8 mouse cellular contexts compared by ENCODE assay signal in genomic region chr7:27337175-27337853, GRCm38 (mm10). TPM values are rescaled to one million over a fixed set of nuclear protein-coding genes. Genes with fewer than 3 reads are reported as not detected.
DNase-seq lines count a peak whose midpoint lies in the region; ATAC-seq and TF ChIP-seq lines count a peak whose summit lies in the region.

TSS of gene Ltbp4 (minus strand) at chr7:27337692.

- WGBS in spleen, adult 2 months: 4% methylated on average over 36 of the region's 36 CpGs
- WGBS in heart, embryonic 11.5 days (ENCODE audit: insufficient replicate concordance): 2% methylated on average over 35 of the region's 36 CpGs
- under 1% methylated on average over 36 of the region's 36 CpGs for WGBS in kidney, embryonic 15.5 days
- WGBS in liver, embryonic 15.5 days (ENCODE audit: insufficient replicate concordance): 2% methylated on average over 36 of the region's 36 CpGs
- WGBS in small intestine, adult 2 months: 2% methylated on average over 36 of the region's 36 CpGs

- no peak within 1 kb of the TSS for H3K4me3 ChIP-seq in spleen, adult 2 months (ENCODE audit: extremely low read depth, insufficient read depth, insufficient read length)
- H3K4me3 ChIP-seq in heart, embryonic 11.5 days (ENCODE audit: low read depth, low read length): peak within 1 kb of the TSS; percentile 47
- H3K4me3 ChIP-seq in kidney, embryonic 15.5 days (replicated peaks): peak within 1 kb of the TSS; percentile 41
- peak within 1 kb of the TSS; percentile 14; the same call in 1 of the 2 replicates for H3K4me3 ChIP-seq in liver, embryonic 15.5 days (replicated peaks)
- peak within 1 kb of the TSS; percentile 30 for H3K4me3 ChIP-seq in small intestine, adult 2 months (ENCODE audit: low read depth, low read length)

- no peak for DNase-seq in spleen, adult 2 months (ENCODE audit: low read depth in 1 of 2, low spot score in 2 of 2)
- no peak for DNase-seq in spleen, postnatal 14 days (ENCODE audit: low spot score in 2 of 2)
- peak; percentile 80 for DNase-seq in embryo, embryonic 9.5 days (ENCODE audit: extremely low spot score)
- DNase-seq in frontal cortex, postnatal 25 days (ENCODE audit: low spot score in 2 of 2): no peak

- peaks cover 13% of the 10 kb centered on the region for H3K4me1 ChIP-seq in spleen, adult 2 months (ENCODE audit: control insufficient read depth, insufficient read depth, insufficient read length)
- H3K4me1 ChIP-seq in heart, embryonic 11.5 days (ENCODE audit: control insufficient read depth, insufficient read depth, low read length): peaks cover 15% of the 10 kb centered on the region
- H3K4me1 ChIP-seq in kidney, embryonic 15.5 days: peaks cover 52% of the 10 kb centered on the region
- peaks cover 18% of the 10 kb centered on the region for H3K4me1 ChIP-seq in liver, embryonic 15.5 days (replicated peaks)
- H3K4me1 ChIP-seq in small intestine, adult 2 months (ENCODE audit: control insufficient read depth, insufficient read depth, insufficient read length, low read length): peaks cover 3% of the 10 kb centered on the region; the same call in 1 of the 2 replicates

- no peak for TF ChIP-seq CTCF in spleen, adult 2 months (IDR thresholded peaks at IDR 0.05; ENCODE audit: extremely low read depth, insufficient read depth, insufficient read length, insufficient replicate concordance)
- no peak for TF ChIP-seq CTCF in small intestine, adult 2 months (IDR thresholded peaks at IDR 0.05; ENCODE audit: extremely low read depth, insufficient read length, insufficient replicate concordance, low read depth, low read length)

- peak within 1 kb of the TSS; percentile 80 for H3K4me2 ChIP-seq in heart, embryonic 11.5 days
- H3K4me2 ChIP-seq in kidney, embryonic 15.5 days: peak within 1 kb of the TSS; percentile 86
- H3K4me2 ChIP-seq in liver, embryonic 15.5 days: peak within 1 kb of the TSS; percentile 50

- no peaks in the 10 kb centered on the region for H3K9me3 ChIP-seq in heart, embryonic 11.5 days (replicated peaks; ENCODE audit: control insufficient read depth, low read length)
- H3K9me3 ChIP-seq in kidney, embryonic 15.5 days (replicated peaks): no peaks in the 10 kb centered on the region
- H3K9me3 ChIP-seq in liver, embryonic 15.5 days (replicated peaks): no peaks in the 10 kb centered on the region

- no peak within 1 kb of the TSS for H3K27ac ChIP-seq in spleen, adult 2 months (ENCODE audit: insufficient read depth, low read length)
- no peak within 1 kb of the TSS for H3K27ac ChIP-seq in heart, embryonic 11.5 days (ENCODE audit: low read depth, low read length)
- peak within 1 kb of the TSS; percentile 1; the same call in 1 of the 2 replicates for H3K27ac ChIP-seq in kidney, embryonic 15.5 days
- H3K27ac ChIP-seq in liver, embryonic 15.5 days (replicated peaks): no peak within 1 kb of the TSS
- H3K27ac ChIP-seq in small intestine, adult 2 months (ENCODE audit: insufficient read depth, low read depth, low read length): no peak within 1 kb of the TSS

- peak within 1 kb of the TSS; percentile 59 for H3K9ac ChIP-seq in heart, embryonic 11.5 days (ENCODE audit: low read depth, low read length)
- H3K9ac ChIP-seq in kidney, embryonic 15.5 days: peak within 1 kb of the TSS; percentile 39
- 0 out of 2 replicates have a peak within 1 kb of the TSS, but pooled peaks have one; percentile 2 for H3K9ac ChIP-seq in liver, embryonic 15.5 days

- H3K27me3 ChIP-seq in spleen, adult 2 months (ENCODE audit: control insufficient read depth, insufficient read depth, low read length): peaks cover 21% of the 10 kb centered on the region
- H3K27me3 ChIP-seq in heart, embryonic 11.5 days (ENCODE audit: control insufficient read depth, insufficient read depth, low read length): peaks cover 66% of the 10 kb centered on the region
- H3K27me3 ChIP-seq in kidney, embryonic 15.5 days: peaks cover 72% of the 10 kb centered on the region
- peaks cover 87% of the 10 kb centered on the region for H3K27me3 ChIP-seq in liver, embryonic 15.5 days
- H3K27me3 ChIP-seq in small intestine, adult 2 months (ENCODE audit: control insufficient read depth, insufficient read depth, low read length): peaks cover 42% of the 10 kb centered on the region

- no peak for TF ChIP-seq POLR2A in spleen, adult 2 months (IDR thresholded peaks at IDR 0.05; ENCODE audit: low read depth, low read length)
- TF ChIP-seq POLR2A in small intestine, adult 2 months (IDR thresholded peaks at IDR 0.05; ENCODE audit: low read depth, low read length): no peak

- 0 out of 2 replicates have a peak, but pooled peaks have one; percentile 16 for ATAC-seq in heart, embryonic 11.5 days (replicated peaks; ENCODE audit: insufficient number of reproducible peaks, low FRiP score, low TSS enrichment)
- ATAC-seq in kidney, embryonic 15.5 days (replicated peaks; ENCODE audit: low FRiP score): peak; percentile 71
- ATAC-seq in liver, embryonic 15.5 days (ENCODE audit: insufficient read depth): peak; percentile 66

- H3K36me3 ChIP-seq in spleen, adult 2 months (ENCODE audit: control insufficient read depth, insufficient read depth, low read length): peaks cover 5% of the 10 kb centered on the region
- no peaks in the 10 kb centered on the region for H3K36me3 ChIP-seq in heart, embryonic 11.5 days (ENCODE audit: control insufficient read depth, insufficient read depth, low read length)
- H3K36me3 ChIP-seq in kidney, embryonic 15.5 days: peaks cover 14% of the 10 kb centered on the region
- no peaks in the 10 kb centered on the region for H3K36me3 ChIP-seq in liver, embryonic 15.5 days (replicated peaks)
- peaks cover 3% of the 10 kb centered on the region for H3K36me3 ChIP-seq in small intestine, adult 2 months (ENCODE audit: control insufficient read depth, insufficient read depth, low read length)

RNA-seq across cellular contexts. Expression of gene Ltbp4, which starts in this region (rescaled TPM):
- polyA plus RNA-seq in spleen, adult 2 months (2012; rRNA removed): 157 and 164 TPM in 2 replicates
- 28.9 and 31.5 TPM in 2 replicates for polyA plus RNA-seq in heart, embryonic 11.5 days (2014; fragmentation: Nextera tagmentation; extraction: Ambion mirVana)
- polyA plus RNA-seq in kidney, embryonic 15.5 days (2015; fragmentation: Nextera tagmentation; extraction: Ambion mirVana): 31.0 and 41.7 TPM in 2 replicates
- 4.6 and 7.8 TPM in 2 replicates for polyA plus RNA-seq in liver, embryonic 15.5 days (2015; fragmentation: Nextera tagmentation; extraction: Ambion mirVana)
- polyA plus RNA-seq in small intestine, adult 2 months (2012; rRNA removed): 136 and 163 TPM in 2 replicates

Comparison
In these comparisons a context has a peak if more than half of its experiments do, and no peak if none do; other contexts are left out.
1. ATAC-seq: peak in every context shown above with its lines; median percentile 71 in kidney, embryonic 15.5 days; 66 in liver, embryonic 15.5 days; 16 in heart, embryonic 11.5 days.
2. H3K9ac ChIP-seq: peak in every context shown above with its lines; median percentile 59 in heart, embryonic 11.5 days; 39 in kidney, embryonic 15.5 days; 2 in liver, embryonic 15.5 days.